Mouse (Mus musculus) CH12.LX (cell line): Measurements from ENCODE around the gene Tmem114. TPM values are rescaled to one million over a fixed set of nuclear protein-coding genes. Genes with fewer than 3 reads are reported as not detected.

Experiments used
- DNase-seq: peaks from one replicate; pipeline ENCODE4 v3.0.0-alpha.2; 2013; ENCODE audit errors: extremely low read depth
- H3K27ac ChIP-seq: 2 replicates; pipeline ENCODE4 v1.5.1; 2012; ENCODE audit warnings: low read depth, mild to moderate bottlenecking, control low read depth, moderate library complexity; ENCODE audit not compliant: insufficient read depth
- H3K27me3 ChIP-seq: replicated peaks from 2 replicates; pipeline ENCODE3; 2012; ENCODE audit warnings: inconsistent platforms
- H3K36me3 ChIP-seq, 2 experiments: replicated peaks in 1 of 2; 2 replicates each; pipeline versions ENCODE3 to v1.6.1; 2012; ENCODE audit warnings: inconsistent platforms in 1 of 2, low read length in 1 of 2, mild to moderate bottlenecking in 1 of 2, mixed read lengths in 1 of 2, moderate library complexity in 1 of 2; ENCODE audit not compliant: control insufficient read depth in 1 of 2, insufficient read depth in 1 of 2
- H3K4me1 ChIP-seq, 2 experiments: 2 replicates each; pipeline ENCODE4 v1.6.1; 2012; ENCODE audit warnings: inconsistent platforms in 1 of 2, moderate library complexity in 1 of 2; ENCODE audit not compliant: insufficient read depth in 2 of 2, control insufficient read depth in 1 of 2
- H3K4me2 ChIP-seq: 2 replicates; pipeline ENCODE4 v1.6.1; 2012; ENCODE audit warnings: low read depth, mild to moderate bottlenecking, control low read depth; ENCODE audit not compliant: poor library complexity, insufficient read depth, severe bottlenecking
- H3K4me3 ChIP-seq, 3 experiments: fragments of 150-350 bp in 1 of 3; sonication (generic) in 1 of 3; replicated peaks in 1 of 3; 2 replicates each; pipeline versions ENCODE3 to v1.5.1; 2011 to 2012; ENCODE audit warnings: low read depth in 2 of 3, low read length in 2 of 3, mild to moderate bottlenecking in 2 of 3, moderate library complexity in 2 of 3, control low read depth in 1 of 3, improper control_type of control experiment in 1 of 3, inconsistent platforms in 1 of 3, mixed read lengths in 1 of 3; ENCODE audit not compliant: poor library complexity in 1 of 3
- H3K79me2 ChIP-seq: replicated peaks from 2 replicates; pipeline ENCODE4 v1.6.1; 2012; ENCODE audit warnings: mild to moderate bottlenecking, moderate library complexity; ENCODE audit not compliant: control insufficient read depth, poor library complexity, insufficient read depth, severe bottlenecking; ENCODE audit errors: extremely low read depth
- H3K9ac ChIP-seq: 2 replicates; pipeline ENCODE4 v1.6.1; 2012; ENCODE audit warnings: low read depth, mild to moderate bottlenecking, control low read depth, moderate library complexity; ENCODE audit not compliant: insufficient read depth
- H3K9me3 ChIP-seq: replicated peaks from 2 replicates; pipeline ENCODE3; 2012; ENCODE audit warnings: low read length, inconsistent platforms, mixed read lengths
- BHLHE40 ChIP-seq: IDR thresholded peaks from 2 replicates; pipeline ENCODE4 v1.6.1; 2011; ENCODE audit warnings: mild to moderate bottlenecking, low read depth, low read length, improper control_type of control experiment
- CHD1 ChIP-seq: IDR thresholded peaks from 2 replicates; pipeline ENCODE4 v1.6.1; 2012; ENCODE audit warnings: low read depth, low read length, improper control_type of control experiment, inconsistent platforms
- CHD2 ChIP-seq: IDR thresholded peaks from 2 replicates; pipeline ENCODE4 v1.6.1; 2011; ENCODE audit warnings: low read length, improper control_type of control experiment
- ELF1 ChIP-seq: IDR thresholded peaks from 2 replicates; pipeline ENCODE4 v1.6.1; 2014; ENCODE audit warnings: low read depth, mild to moderate bottlenecking, inconsistent platforms, low read length, improper control_type of control experiment
- EP300 ChIP-seq: IDR thresholded peaks from 2 replicates; pipeline ENCODE4 v1.6.1; 2011; ENCODE audit warnings: low read length, improper control_type of control experiment
- IRF4 ChIP-seq: IDR thresholded peaks from 2 replicates; pipeline ENCODE4 v1.6.1; 2014; ENCODE audit warnings: low read depth, mild to moderate bottlenecking, inconsistent platforms, low read length, improper control_type of control experiment
- JUN ChIP-seq: IDR thresholded peaks from 2 replicates; pipeline ENCODE4 v1.6.1; 2011; ENCODE audit warnings: low read depth, mild to moderate bottlenecking, low read length, improper control_type of control experiment, moderate library complexity; ENCODE audit not compliant: insufficient read depth
- JUND ChIP-seq: conservative IDR thresholded peaks from 2 replicates; pipeline ENCODE4 v1.6.1; 2011; ENCODE audit warnings: low read depth, low read length, improper control_type of control experiment
- KAT2A ChIP-seq: IDR thresholded peaks from 2 replicates; pipeline ENCODE4 v1.6.1; 2012; ENCODE audit warnings: low read length, improper control_type of control experiment, inconsistent platforms; ENCODE audit not compliant: insufficient replicate concordance
- MAZ ChIP-seq: IDR thresholded peaks from 2 replicates; pipeline ENCODE4 v1.6.1; 2012; ENCODE audit warnings: low read depth, mild to moderate bottlenecking, inconsistent platforms, low read length, improper control_type of control experiment, moderate library complexity
- MEF2A ChIP-seq: IDR thresholded peaks from 2 replicates; pipeline ENCODE4 v1.6.1; 2014; ENCODE audit warnings: low read depth, mild to moderate bottlenecking, inconsistent platforms, low read length, improper control_type of control experiment, borderline replicate concordance
- MXI1 ChIP-seq: IDR thresholded peaks from 2 replicates; pipeline ENCODE4 v1.6.1; 2011; ENCODE audit warnings: mild to moderate bottlenecking, low read depth, low read length, improper control_type of control experiment
- MYC ChIP-seq: IDR thresholded peaks from 2 replicates; pipeline ENCODE4 v1.6.1; 2011; ENCODE audit warnings: low read depth, mild to moderate bottlenecking, improper control_type of control experiment, low read length
- PAX5 ChIP-seq: IDR thresholded peaks from 2 replicates; pipeline ENCODE4 v1.6.1; 2012; ENCODE audit warnings: low read length, inconsistent platforms, mixed read lengths
- POLR2A ChIP-seq: IDR thresholded peaks from 2 replicates; pipeline ENCODE4 v1.6.1; 2011; ENCODE audit warnings: low read depth, mild to moderate bottlenecking, improper control_type of control experiment, low read length
- POLR2AphosphoS2 ChIP-seq: IDR thresholded peaks from 2 replicates; pipeline ENCODE4 v1.6.1; 2011; ENCODE audit warnings: low read depth, low read length, improper control_type of control experiment
- RAD21 ChIP-seq: IDR thresholded peaks from 2 replicates; pipeline ENCODE4 v1.6.1; 2011; ENCODE audit warnings: low read depth, mild to moderate bottlenecking, low read length, improper control_type of control experiment, moderate library complexity
- RCOR1 ChIP-seq: conservative IDR thresholded peaks from 2 replicates; pipeline ENCODE4 v1.6.1; 2012; ENCODE audit warnings: low read depth, mild to moderate bottlenecking, inconsistent platforms, low read length, improper control_type of control experiment
- SIN3A ChIP-seq: IDR thresholded peaks from 2 replicates; pipeline ENCODE4 v1.6.1; 2012; ENCODE audit warnings: low read length, improper control_type of control experiment, inconsistent platforms
- SMC3 ChIP-seq: IDR thresholded peaks from 2 replicates; pipeline ENCODE4 v1.6.1; 2011; ENCODE audit warnings: low read depth, low read length, improper control_type of control experiment
- TBP ChIP-seq: conservative IDR thresholded peaks from 2 replicates; pipeline ENCODE4 v1.6.1; 2011; ENCODE audit warnings: low read depth, low read length, improper control_type of control experiment
- TCF12 ChIP-seq: IDR thresholded peaks from 2 replicates; pipeline ENCODE4 v1.6.1; 2014; ENCODE audit warnings: low read depth, mild to moderate bottlenecking, inconsistent platforms, low read length, improper control_type of control experiment
- UBTF ChIP-seq: IDR thresholded peaks from 2 replicates; pipeline ENCODE4 v1.6.1; 2012; ENCODE audit warnings: low read depth, mild to moderate bottlenecking, inconsistent platforms, low read length, improper control_type of control experiment, moderate library complexity
- USF1 ChIP-seq: IDR thresholded peaks from 2 replicates; pipeline ENCODE4 v1.6.1; 2014; ENCODE audit warnings: low read depth, mild to moderate bottlenecking, inconsistent platforms, low read length, improper control_type of control experiment
- USF2 ChIP-seq: conservative IDR thresholded peaks from 2 replicates; pipeline ENCODE4 v1.6.1; 2011; ENCODE audit warnings: low read depth, low read length, improper control_type of control experiment
- ZC3H11A ChIP-seq: IDR thresholded peaks from 2 replicates; pipeline ENCODE4 v1.6.1; 2012; ENCODE audit warnings: low read depth, mild to moderate bottlenecking, inconsistent platforms, low read length, improper control_type of control experiment
- ZMIZ1 ChIP-seq: IDR thresholded peaks from 2 replicates; pipeline ENCODE4 v1.6.1; 2012; ENCODE audit warnings: low read depth, mild to moderate bottlenecking, inconsistent platforms, low read length, improper control_type of control experiment
- ZNF384 ChIP-seq: IDR thresholded peaks from 2 replicates; pipeline ENCODE4 v1.6.1; 2012; ENCODE audit warnings: low read depth, low read length, improper control_type of control experiment, inconsistent platforms
- dilution Hi-C: fragments of 300-500 bp; cut with MboI; formaldehyde crosslinking; loops from 2 replicates; pipeline ENCODE4 v1.14.3; 2020; ENCODE audit warnings: low sequenced_read_pairs; ENCODE audit not compliant: extremely low pct_unique_long_range_greater_than_20kb, extremely low pct_ligation_motif_present
- in situ Hi-C: fragments of 300-500 bp; cut with MboI; formaldehyde crosslinking; loops from 3 replicates; pipeline ENCODE4 v1.14.3; 2019; ENCODE audit warnings: low sequenced_read_pairs, low pct_ligation_motif_present, low pct_unique_long_range_greater_than_20kb, mixed read lengths
- polyA plus RNA-seq: library from polyadenylated mRNA; unstranded; fragments of >175 nt; gene quantifications from 2 replicates; pipeline ENCODE4 v1.2.1, GENCODE M21; 2012; ENCODE audit warnings: low read depth; ENCODE audit not compliant: insufficient read length
- total RNA-seq, 2 experiments: library from RNA; depleted of rRNA; stranded (reverse); fragments of 300-350 nt in 1 of 2; fragments of >200 nt in 1 of 2; gene quantifications; 2 replicates each; pipeline ENCODE4 v1.2.3; 2012 to 2014

The Tmem114 gene
- total and polyA plus RNA-seq, 3 experiments, result not detected

GRCm38 (mm10) chr16:8470603-8471481 is 45.9 kb upstream of the Tmem114 start, which contains the start of gene Mettl22 (continued):
- no peak for TF ChIP-seq JUND
- no peak for TF ChIP-seq CHD2
- TF ChIP-seq MAZ, result 0 out of 2 replicates have a peak, but pooled peaks have one; percentile 47
- peak; percentile 95; the same call in 1 of the 2 replicates for TF ChIP-seq MYC
- peak; percentile 11 for TF ChIP-seq RAD21
- peak; percentile 93 for TF ChIP-seq MXI1
- TF ChIP-seq USF1, result peak; percentile 45
- TF ChIP-seq POLR2A, result peak; percentile 98
- TF ChIP-seq ZMIZ1, result peak; percentile 93
- 0 out of 2 replicates have a peak, but pooled peaks have one; percentile 17 for TF ChIP-seq EP300
- TF ChIP-seq UBTF, result no peak
- 0 out of 2 replicates have a peak, but pooled peaks have one; percentile 20 for TF ChIP-seq USF2
- TF ChIP-seq, all 38 proteins: peak for 27

GRCm38 (mm10) chr16:8470132-8470531 is 45.2 kb upstream of the Tmem114 start:
- Histone ChIP-seq H3K27ac (no peak overlapping the region), H3K9me3 (no peaks in the 10 kb centered on the region), H3K36me3 (peaks cover 2 to 18% of the 10 kb centered on the region in 2 experiments), H3K79me2 (0 out of 2 replicates have a peak, but pooled peaks cover 8% of the 10 kb centered on the region), H3K4me1 (peaks cover 4 to 16% of the 10 kb centered on the region in 2 experiments; a peak in 3 of 4 replicates), H3K9ac (no peak overlapping the region), H3K4me3 (no peak overlapping the region), H3K4me2 (peak overlapping the region; percentile 45; the same call in 1 of the 2 replicates), H3K27me3 (peaks cover 26% of the 10 kb centered on the region)
- in situ Hi-C loops, result no loop called here
- DNase-seq, result peak; percentile 3
- dilution Hi-C loops, result no loop called here
- TF ChIP-seq ZNF384 (peak; percentile 79), RCOR1 (no peak)

- dilution Hi-C loops, result no loop called here
- Histone ChIP-seq H3K4me2 (no peak overlapping the region), H3K27me3 (peaks cover 30% of the 10 kb centered on the region), H3K4me3 (no peak overlapping the region), H3K9ac (no peak overlapping the region), H3K36me3 (no peaks in the 10 kb centered on the region), H3K27ac (no peak overlapping the region), H3K4me1 (peaks cover 0 to 3% of the 10 kb centered on the region in 2 experiments; a peak in 1 of 4 replicates), H3K9me3 (no peaks in the 10 kb centered on the region), H3K79me2 (no peaks in the 10 kb centered on the region)
- peak; percentile 73 for DNase-seq
- in situ Hi-C loops, result loop anchor here (5.0 kb wide), 1 partner anchor 47 kb away; no protein-coding TSS in a partner anchor
- TF ChIP-seq ZNF384 (no peak), TBP (no peak), POLR2AphosphoS2 (no peak), MEF2A (no peak), CHD1 (no peak), UBTF (no peak), ELF1 (no peak), KAT2A (no peak), PAX5 (no peak), POLR2A (no peak), MXI1 (no peak), SIN3A (no peak), RAD21 (peak; percentile 68), CHD2 (no peak), IRF4 (no peak), BHLHE40 (peak; percentile 68), JUND (no peak), ZC3H11A (no peak), RCOR1 (no peak), TCF12 (no peak), JUN (no peak), SMC3 (peak; percentile 42)
Observed at GRCm38 (mm10) chr16:8459098-8459497, 34.2 kb upstream of the Tmem114 start.
